Mouse (Mus musculus): Measurements from ENCODE around the gene Rab3gap2.

Gene Rab3gap2

GRCm38 (mm10) chr1:185217966-185218365 is 14.0 kb downstream of the Rab3gap2 start:
- ATAC-seq (ENCODE audit: insufficient number of reproducible peaks, low FRiP score, low TSS enrichment): no peak

DNA sequence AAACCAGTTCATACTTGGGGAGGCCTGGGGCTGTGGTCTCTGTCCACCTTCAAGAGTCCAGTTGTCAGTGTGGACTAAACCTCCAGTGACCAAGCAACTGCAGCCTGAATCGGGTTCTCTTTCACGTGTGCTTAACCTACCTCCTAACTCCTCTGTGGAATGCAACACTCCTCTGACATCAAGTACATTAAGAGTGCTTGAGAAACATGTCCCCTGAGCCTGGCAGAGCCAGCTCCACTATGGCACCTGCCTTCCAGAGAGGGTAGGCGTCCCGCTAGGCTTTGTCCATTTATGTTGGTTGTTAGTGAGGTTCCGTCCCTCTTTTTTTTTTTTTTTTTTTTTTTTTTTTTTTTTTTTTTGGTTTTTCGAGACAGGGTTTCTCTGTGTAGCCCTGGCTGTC is 23.0 kb downstream of the Rab3gap2 start:
- no peak for ATAC-seq (ENCODE audit: insufficient number of reproducible peaks, low FRiP score, low TSS enrichment)

DNA sequence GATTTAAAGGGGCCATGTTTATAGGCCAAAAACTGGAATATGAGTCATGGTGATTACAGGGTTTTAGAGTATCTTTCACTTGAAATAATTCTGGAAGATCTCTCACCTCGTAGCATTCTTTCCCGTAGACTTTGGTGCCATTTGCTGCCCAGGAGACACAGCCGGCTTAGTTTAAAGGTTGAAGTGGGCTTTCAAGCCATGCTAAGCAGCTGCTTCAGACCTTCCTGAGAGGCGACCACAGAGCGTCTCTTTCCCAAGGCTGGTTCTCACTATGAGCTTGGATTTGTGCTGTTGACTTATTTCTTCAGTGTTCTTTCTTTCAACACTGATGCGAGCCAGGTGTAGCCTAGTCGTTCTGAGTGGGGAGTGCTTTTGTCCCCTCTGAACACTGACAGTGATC is 23.8 kb downstream of the Rab3gap2 start:
- ATAC-seq (ENCODE audit: insufficient number of reproducible peaks, low FRiP score, low TSS enrichment): no peak

GRCm38 (mm10) chr1:185229406-185230201 is 25.7 kb downstream of the Rab3gap2 start:
- ATAC-seq (ENCODE audit: insufficient number of reproducible peaks, low FRiP score, low TSS enrichment): peak; percentile 66; the same call in 1 of the 2 replicates

DNA sequence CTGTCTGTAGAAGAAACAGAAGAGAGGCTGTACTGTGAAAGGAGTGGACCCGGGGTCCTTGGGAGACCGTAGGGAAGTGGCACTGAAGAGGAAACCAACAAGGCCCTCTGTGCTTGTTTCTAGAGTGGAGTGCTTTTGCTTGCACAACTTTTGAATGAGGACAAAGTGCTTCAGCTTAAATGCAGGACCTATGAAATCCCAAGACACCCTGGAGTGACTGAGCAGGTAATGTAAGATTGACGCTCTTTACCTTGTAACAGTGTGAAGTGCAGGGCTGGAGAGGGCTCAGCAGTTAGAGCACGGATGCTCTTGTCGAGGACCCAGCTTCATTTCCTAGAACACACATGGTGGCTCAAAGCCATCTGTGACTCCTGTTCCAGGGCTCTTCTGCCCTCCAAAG is 31.9 kb downstream of the Rab3gap2 start:
- ATAC-seq (ENCODE audit: insufficient number of reproducible peaks, low FRiP score, low TSS enrichment): no peak

GRCm38 (mm10) chr1:185236530-185236929 is 32.6 kb downstream of the Rab3gap2 start:
- no peak for ATAC-seq (ENCODE audit: insufficient number of reproducible peaks, low FRiP score, low TSS enrichment)

GRCm38 (mm10) chr1:185243013-185243412 is 39.1 kb downstream of the Rab3gap2 start:
- ATAC-seq (ENCODE audit: insufficient number of reproducible peaks, low FRiP score, low TSS enrichment): no peak

DNA sequence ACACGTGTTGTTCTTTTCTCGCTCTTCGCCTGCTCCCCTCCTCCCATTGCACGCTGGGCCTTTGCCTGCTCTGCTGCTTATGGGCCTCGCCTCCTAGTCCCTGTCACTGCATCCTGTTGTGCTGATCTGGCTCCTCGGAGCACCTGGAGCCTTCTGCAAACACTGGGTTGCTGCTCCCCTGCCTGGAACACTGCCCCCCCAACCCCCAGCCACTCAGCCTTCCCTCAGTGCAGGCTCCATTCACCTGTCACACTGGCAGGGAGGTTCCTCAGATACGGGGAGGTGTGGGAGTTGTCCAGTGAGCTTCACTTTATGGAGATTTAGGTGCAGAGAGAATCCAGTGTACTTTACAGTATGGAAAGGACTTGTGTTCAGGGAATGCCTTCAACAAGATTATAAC is 41.5 kb downstream of the Rab3gap2 start:
- ATAC-seq (ENCODE audit: insufficient number of reproducible peaks, low FRiP score, low TSS enrichment): no peak

GRCm38 (mm10) chr1:185247429-185248085 is 43.6 kb downstream of the Rab3gap2 start:
- no peak for ATAC-seq (ENCODE audit: insufficient number of reproducible peaks, low FRiP score, low TSS enrichment)

- no peak for ATAC-seq (ENCODE audit: insufficient number of reproducible peaks, low FRiP score, low TSS enrichment)
These were observed 44.8 kb downstream of the Rab3gap2 start for GRCm38 (mm10) chr1:185248728-185249127.

GRCm38 (mm10) chr1:185252351-185252750 is 48.4 kb downstream of the Rab3gap2 start:
- ATAC-seq (ENCODE audit: insufficient number of reproducible peaks, low FRiP score, low TSS enrichment): no peak

DNA sequence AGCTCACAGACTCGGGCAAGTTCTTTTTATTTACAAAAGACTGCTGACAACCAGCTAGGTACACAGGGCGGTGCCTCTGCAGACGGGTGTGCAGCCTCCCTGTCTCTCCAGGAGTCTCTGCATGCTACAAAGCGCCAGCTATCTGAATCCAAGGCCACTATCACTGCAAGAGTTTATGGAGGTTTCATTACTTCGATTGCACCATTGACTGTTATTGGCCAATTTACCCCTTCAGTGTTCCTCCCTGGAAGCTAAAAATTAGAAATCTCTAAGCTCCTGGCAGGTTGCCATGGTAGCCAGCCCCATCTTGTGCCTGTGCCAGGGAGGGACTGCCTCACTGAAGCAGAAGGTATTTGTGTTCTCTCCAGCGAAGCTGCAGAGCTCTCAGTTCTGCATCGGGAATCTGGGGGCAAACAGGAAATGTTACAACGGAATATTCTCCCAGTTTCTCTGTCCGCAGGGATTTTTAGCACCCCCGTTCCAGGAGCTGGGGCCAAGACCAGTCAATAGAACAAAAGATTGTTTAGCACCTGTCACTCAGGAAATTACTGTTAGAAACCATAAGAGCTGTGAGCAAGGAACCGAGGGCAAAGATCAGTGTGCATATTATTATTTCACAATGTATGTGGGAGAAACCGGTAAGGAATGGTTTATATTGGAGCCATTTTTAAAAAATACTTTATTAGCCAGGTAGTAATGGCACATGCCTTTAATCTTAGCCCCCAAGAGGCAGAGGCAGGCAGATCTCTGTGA is 49.4 kb downstream of the Rab3gap2 start:
- ATAC-seq (ENCODE audit: insufficient number of reproducible peaks, low FRiP score, low TSS enrichment): no peak

DNA sequence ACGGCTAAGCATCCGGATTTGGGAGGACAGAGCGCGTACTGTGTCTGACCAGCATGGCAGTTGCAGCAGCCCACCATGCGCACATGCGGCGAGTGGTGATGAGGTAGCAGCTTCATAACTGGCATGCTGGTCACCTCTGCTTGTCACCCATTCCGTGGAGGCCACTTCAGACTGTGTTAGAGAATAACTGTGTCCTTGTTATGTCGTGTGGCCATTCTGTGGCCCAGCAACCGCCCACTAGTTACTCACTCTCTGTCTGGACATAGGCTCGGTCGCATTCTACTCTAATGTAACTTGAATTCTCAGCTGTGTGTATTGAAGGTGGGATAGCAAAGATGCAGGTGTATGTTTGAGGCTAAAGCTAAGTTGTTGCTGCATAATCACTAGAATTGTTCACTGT is 51.4 kb downstream of the Rab3gap2 start:
- no peak for ATAC-seq (ENCODE audit: insufficient number of reproducible peaks, low FRiP score, low TSS enrichment)

- ATAC-seq (ENCODE audit: insufficient number of reproducible peaks, low FRiP score, low TSS enrichment): no peak
These were observed 52.8 kb downstream of the Rab3gap2 start for GRCm38 (mm10) chr1:185256753-185257152.

- ATAC-seq (ENCODE audit: insufficient number of reproducible peaks, low FRiP score, low TSS enrichment): no peak
These were observed 58.6 kb downstream of the Rab3gap2 start for GRCm38 (mm10) chr1:185262565-185262964.

GRCm38 (mm10) chr1:185268675-185269074 is 64.8 kb downstream of the Rab3gap2 start:
- no peak for ATAC-seq (ENCODE audit: insufficient number of reproducible peaks, low FRiP score, low TSS enrichment)

GRCm38 (mm10) chr1:185270403-185271097 is 66.6 kb downstream of the Rab3gap2 start:
- ATAC-seq (ENCODE audit: insufficient number of reproducible peaks, low FRiP score, low TSS enrichment): no peak

DNA sequence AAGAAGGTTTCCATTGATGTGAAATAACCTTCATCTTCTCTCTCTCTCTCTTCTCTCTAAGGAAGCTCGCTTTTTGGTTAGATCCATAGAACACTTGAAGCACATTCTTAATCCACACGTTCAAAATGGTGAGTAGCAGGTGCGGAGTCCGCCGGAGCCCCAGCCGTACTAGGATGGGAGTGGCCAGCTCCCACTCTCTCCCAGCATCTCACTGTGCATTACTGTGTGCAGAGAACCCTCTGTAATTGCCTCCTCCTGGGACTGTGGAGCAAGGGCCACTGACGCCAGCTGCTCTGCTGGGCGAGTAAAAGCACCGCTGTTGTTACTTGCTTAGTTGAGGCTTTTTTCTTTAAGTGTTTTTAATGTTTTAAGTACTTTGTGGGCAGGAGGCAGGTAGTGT is 67.5 kb downstream of the Rab3gap2 start:
- ATAC-seq (ENCODE audit: insufficient number of reproducible peaks, low FRiP score, low TSS enrichment): no peak

DNA sequence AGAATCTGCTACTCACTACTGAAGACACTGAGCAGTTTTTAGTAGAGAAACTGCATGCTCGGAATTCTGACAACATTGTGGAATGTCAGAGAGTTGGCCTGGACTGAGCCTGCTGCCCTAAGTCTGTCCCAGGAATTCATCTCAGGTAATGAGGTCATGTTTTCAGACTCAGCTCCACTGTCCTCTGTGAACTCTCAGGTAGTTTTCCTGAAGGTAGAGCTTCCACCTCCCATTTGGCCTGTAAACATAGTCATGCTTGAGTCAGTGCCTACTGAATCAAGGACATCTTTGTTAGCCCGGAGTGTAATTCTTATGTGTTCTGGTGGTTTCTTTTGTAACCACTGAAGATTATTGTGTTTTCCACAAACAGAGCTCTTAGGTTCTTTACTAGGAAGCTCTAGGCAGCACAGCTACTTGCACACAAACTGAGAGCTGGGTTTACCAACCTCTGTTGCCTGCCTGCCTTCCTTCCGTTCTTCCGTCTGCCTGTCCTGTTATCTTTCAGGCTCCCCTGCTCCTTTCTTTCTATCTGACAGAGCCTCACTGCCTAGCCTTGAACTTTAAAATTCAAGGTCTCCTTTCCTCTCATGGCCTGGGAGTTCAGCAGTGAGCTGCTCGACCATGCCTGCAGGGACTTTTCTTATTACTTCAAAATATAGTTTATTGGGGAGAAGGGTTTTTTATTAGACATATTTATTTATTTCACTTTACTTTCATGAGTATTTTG is 71.1 kb downstream of the Rab3gap2 start:
- no peak for ATAC-seq (ENCODE audit: insufficient number of reproducible peaks, low FRiP score, low TSS enrichment)

- no peak for ATAC-seq (ENCODE audit: insufficient number of reproducible peaks, low FRiP score, low TSS enrichment)
These were observed 72.1 kb downstream of the Rab3gap2 start for GRCm38 (mm10) chr1:185275976-185276375.

All from cerebellum, adult (tissue).